20 mouse cellular contexts compared by ENCODE assay signal in the genomic region with DNA sequence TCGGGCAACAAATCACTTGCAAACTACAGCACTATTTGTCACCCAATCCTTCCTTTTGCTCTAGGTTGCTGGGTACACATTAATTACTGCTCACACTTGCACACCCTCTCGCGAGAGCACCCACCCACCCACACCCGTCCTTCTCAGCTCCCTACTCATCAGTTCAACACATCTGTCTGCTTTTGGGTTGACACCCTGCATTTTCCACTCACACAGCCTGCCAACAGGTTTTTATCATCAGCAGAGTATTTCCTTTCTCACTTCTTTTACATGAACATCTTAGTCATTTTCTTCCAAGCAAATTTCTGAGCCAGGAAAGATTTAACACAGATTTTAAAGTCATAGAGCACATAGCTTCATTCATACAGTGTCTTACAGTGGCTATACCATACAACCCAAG. TPM values are rescaled to one million over a fixed set of nuclear protein-coding genes. Genes with fewer than 3 reads are reported as not detected.
"Had no signal": no experiment of that assay in that cellular context is flagged by ENCODE, and none has a peak within 500 bp of the region (broad histone marks: within the 10 kb centered on the region; RNA-seq: fewer than 3 reads in every experiment).

No protein-coding gene starts in this region.

- H3K4me2 ChIP-seq: lung, embryonic 15.5 days; midbrain, embryonic 11.5 days; midbrain, embryonic 13.5 days; midbrain, embryonic 15.5 days; neural tube, embryonic 12.5 days; stomach, embryonic 15.5 days had no signal

- H3K27ac ChIP-seq: lung, embryonic 15.5 days; macrophage; midbrain, embryonic 13.5 days; midbrain, embryonic 15.5 days; neural tube, embryonic 12.5 days; stomach, embryonic 15.5 days; stomach, postnatal 0 days had no signal

- H3K9ac ChIP-seq: liver, postnatal 0 days; lung, embryonic 15.5 days; midbrain, embryonic 13.5 days; midbrain, embryonic 15.5 days; neural tube, embryonic 12.5 days; stomach, embryonic 15.5 days had no signal

- H3K27me3 ChIP-seq: lung, embryonic 15.5 days; megakaryocyte, embryonic 14.5 days; midbrain, embryonic 13.5 days; midbrain, embryonic 15.5 days; neural tube, embryonic 12.5 days; stomach, embryonic 15.5 days had no signal

- H3K4me1 ChIP-seq: midbrain, embryonic 13.5 days; midbrain, embryonic 15.5 days; neural tube, embryonic 12.5 days; stomach, embryonic 15.5 days had no signal

- H3K9me3 ChIP-seq: lung, embryonic 15.5 days; midbrain, embryonic 13.5 days; midbrain, embryonic 15.5 days; neural tube, embryonic 12.5 days; stomach, embryonic 15.5 days had no signal

- H3K36me3 ChIP-seq: lung, embryonic 15.5 days; midbrain, embryonic 13.5 days; midbrain, embryonic 15.5 days; neural tube, embryonic 12.5 days; stomach, embryonic 15.5 days had no signal

- H3K4me3 ChIP-seq: lung, embryonic 15.5 days; megakaryocyte, embryonic 14.5 days; midbrain, embryonic 13.5 days; midbrain, embryonic 15.5 days; neural tube, embryonic 12.5 days; stomach, embryonic 15.5 days had no signal

- DNase-seq: liver, postnatal 0 days; lung, adult 2 months; lung, postnatal 14 days; lung, postnatal 36 days; right cerebral cortex, postnatal 25 days; thymus, adult 2 months; thymus, postnatal 25 days; thymus, postnatal 4 days had no signal

- ATAC-seq: liver, postnatal 0 days; lung, postnatal 0 days; midbrain, embryonic 13.5 days; midbrain, embryonic 15.5 days had no signal

RNA-seq across cellular contexts. Expression of gene Grb10, which starts 48.6 kb away (rescaled TPM):
- total RNA-seq: monocyte, adult 5-6 weeks; neutrophil, adult 5-6 weeks had no signal
- polyA plus RNA-seq: macrophage had no signal
